Mouse (Mus musculus) lung, adult 2 months (tissue): ENCODE results near the gene Pvr.

ENCODE experiments used
- CTCF ChIP-seq: fragments of 200-500 bp; IDR thresholded peaks from 2 replicates; pipeline ENCODE4 v1.5.1; 2011; ENCODE audit warnings: mild to moderate bottlenecking, low read length, control low read depth; ENCODE audit not compliant: insufficient read depth
- POLR2A ChIP-seq: fragments of 200-500 bp; IDR thresholded peaks from 2 replicates; pipeline ENCODE4 v1.6.1; 2011; ENCODE audit warnings: low read depth, mild to moderate bottlenecking, control low read depth, low read length, borderline replicate concordance; ENCODE audit errors: extremely low read depth

GRCm38 (mm10) chr7:19911695-19912524, 9.1 kb downstream of the Pvr start:
- TF ChIP-seq CTCF (no peak), POLR2A (no peak)
